Mouse (Mus musculus): ENCODE measurements at regions not wholly inside any gene's neighbourhood (a gene's known extent, or its start where the extent isn't known, plus 50 kb on each side); places are given as distances from the start of the nearest gene placed in this dataset.

DNA sequence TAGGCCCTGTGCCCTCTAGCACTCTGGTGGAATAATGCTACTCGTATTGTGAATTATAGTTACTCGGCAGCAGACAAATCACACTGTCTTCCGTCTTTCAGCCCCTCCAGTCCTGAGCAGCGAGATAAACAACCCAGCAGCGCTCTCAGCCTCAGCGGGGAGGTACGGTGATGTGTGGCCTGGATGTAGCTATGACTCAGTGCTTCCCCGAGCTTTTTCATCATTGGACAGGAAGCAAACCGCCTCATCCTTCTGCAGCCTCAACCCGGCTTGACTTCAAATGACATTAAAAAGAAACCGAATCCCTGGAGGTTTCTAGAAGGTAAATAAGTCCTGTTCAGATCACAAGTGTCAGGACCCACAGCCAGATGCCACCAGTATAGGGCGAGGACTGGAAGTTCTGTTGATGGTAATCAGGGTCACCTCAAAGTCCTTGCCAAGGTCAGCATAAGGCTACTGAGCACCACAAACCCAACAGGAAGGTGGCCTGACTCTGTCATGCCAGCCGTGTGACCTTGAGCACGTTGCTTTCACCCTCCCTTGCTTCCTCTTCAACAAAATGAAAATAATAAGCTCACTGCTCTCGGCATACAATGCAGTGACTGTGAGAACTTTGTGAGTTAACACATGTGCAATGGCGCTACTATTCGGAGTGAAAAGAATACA lies 199.0 kb upstream of the Hes1 start:
- TF ChIP-seq POLR2A (IDR thresholded peaks at IDR 0.05; ENCODE audit: borderline replicate concordance, extremely low read depth, insufficient read depth, insufficient read length, poor library complexity, severe bottlenecking) (no peak), CTCF (IDR thresholded peaks at IDR 0.05; ENCODE audit: borderline replicate concordance, extremely low read depth, insufficient read depth, insufficient read length) (no peak)

All from brain, embryonic 14.5 days (tissue).